Mouse (Mus musculus): ENCODE results near the gene Foxc2. TPM values are rescaled to one million over a fixed set of nuclear protein-coding genes. Genes with fewer than 3 reads are reported as not detected.

The Foxc2 gene
- polyA plus RNA-seq, 1 experiment from 2014 or later: 4.2 TPM

DNA sequence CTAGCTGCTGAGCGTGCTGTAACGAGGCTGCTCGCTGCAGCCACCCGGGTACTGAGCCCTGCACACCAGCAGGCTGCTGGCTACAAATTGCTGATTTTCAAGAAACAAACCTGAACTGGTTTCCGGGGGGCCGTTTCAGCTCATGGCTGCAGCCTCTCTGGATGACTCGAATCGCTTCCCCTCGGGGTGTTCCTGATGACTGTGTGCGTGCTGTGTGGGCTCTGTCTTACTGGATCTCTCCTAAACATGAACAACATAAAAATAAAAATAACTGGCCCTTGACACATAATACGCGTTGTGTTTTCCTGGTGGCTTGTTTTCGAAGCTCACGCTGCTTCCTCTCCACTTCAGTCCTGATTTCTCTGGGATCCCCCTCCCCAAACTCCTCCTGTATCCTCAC is 37.2 kb upstream of the Foxc2 start:
- H3K4me2 ChIP-seq (ENCODE audit: low read depth, severe bottlenecking): no peak overlapping the region
- H3K9me3 ChIP-seq (ENCODE audit: control insufficient read depth, low read length): no peaks in the 10 kb centered on the region
- peaks cover 96% of the 10 kb centered on the region for H3K27me3 ChIP-seq (ENCODE audit: control insufficient read depth, insufficient read depth, low read length)
- peaks cover 22% of the 10 kb centered on the region for H3K4me1 ChIP-seq (ENCODE audit: control insufficient read depth, insufficient read depth, low read length)
- no peak overlapping the region for H3K4me3 ChIP-seq (ENCODE audit: low read depth, low read length)
- H3K9ac ChIP-seq (ENCODE audit: low read length): no peak overlapping the region
- no peak overlapping the region for H3K27ac ChIP-seq (replicated peaks; ENCODE audit: low read depth, low read length)
- WGBS: 7% methylated on average over 14 of the region's 14 CpGs
- no peaks in the 10 kb centered on the region for H3K36me3 ChIP-seq (ENCODE audit: control insufficient read depth, insufficient read depth, low read length)
- ATAC-seq (ENCODE audit: insufficient number of reproducible peaks, low FRiP score, low TSS enrichment, low read depth) (no peak), DNase-seq (ENCODE audit: low spot score) (peak; percentile 29)

DNA sequence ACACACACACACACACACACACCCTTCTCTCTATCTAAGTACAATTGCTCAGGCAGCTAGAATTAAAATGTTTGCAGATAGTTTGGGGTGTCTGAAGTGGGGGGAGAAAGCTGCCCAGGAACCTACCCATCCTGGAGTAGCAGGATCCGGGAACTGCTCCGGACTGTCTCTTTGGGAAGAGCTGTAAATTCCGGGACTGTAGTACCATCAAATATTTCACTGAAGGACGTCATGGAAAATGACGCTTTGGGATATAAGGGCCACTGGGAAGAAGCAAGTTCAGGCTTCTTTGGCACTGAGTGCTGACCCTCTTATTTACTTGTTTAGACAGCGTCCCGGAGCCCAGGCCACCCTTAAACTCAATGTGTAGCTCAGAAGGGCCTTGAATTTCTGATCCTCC is 36.8 kb upstream of the Foxc2 start:
- Histone ChIP-seq H3K36me3 (ENCODE audit: control insufficient read depth, insufficient read depth, low read length) (no peaks in the 10 kb centered on the region), H3K9ac (ENCODE audit: low read length) (no peak overlapping the region), H3K27me3 (ENCODE audit: control insufficient read depth, insufficient read depth, low read length) (peaks cover 96% of the 10 kb centered on the region), H3K4me3 (ENCODE audit: low read depth, low read length) (no peak overlapping the region), H3K27ac (replicated peaks; ENCODE audit: low read depth, low read length) (no peak overlapping the region), H3K9me3 (ENCODE audit: control insufficient read depth, low read length) (no peaks in the 10 kb centered on the region), H3K4me1 (ENCODE audit: control insufficient read depth, insufficient read depth, low read length) (peaks cover 23% of the 10 kb centered on the region), H3K4me2 (ENCODE audit: low read depth, severe bottlenecking) (no peak overlapping the region)
- DNase-seq (ENCODE audit: low spot score): peak; percentile 39
- no peak for ATAC-seq (ENCODE audit: insufficient number of reproducible peaks, low FRiP score, low TSS enrichment, low read depth)
- WGBS: 1% methylated on average over 7 of the region's 7 CpGs

DNA sequence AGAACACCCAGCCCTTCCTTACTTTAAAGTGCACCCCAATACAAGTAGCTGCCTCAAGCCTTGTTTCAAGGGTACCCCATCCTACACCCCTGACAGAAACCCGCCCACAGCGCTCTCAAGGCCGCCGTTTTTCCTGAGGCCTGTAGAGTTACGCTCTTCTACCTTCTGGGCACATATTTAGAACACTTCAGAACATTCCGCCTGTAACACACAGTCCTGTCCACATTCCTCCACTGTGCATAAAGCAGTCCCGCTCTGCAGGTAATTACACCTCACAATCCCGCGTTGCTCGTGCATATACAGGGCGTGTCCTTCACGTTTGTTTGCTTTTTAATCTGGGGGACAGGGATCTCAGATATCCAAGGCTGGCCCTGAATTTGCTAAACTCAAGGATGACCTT is 36.0 kb upstream of the Foxc2 start:
- Histone ChIP-seq H3K4me3 (ENCODE audit: low read depth, low read length) (no peak overlapping the region), H3K9me3 (ENCODE audit: control insufficient read depth, low read length) (no peaks in the 10 kb centered on the region), H3K4me1 (ENCODE audit: control insufficient read depth, insufficient read depth, low read length) (peaks cover 22% of the 10 kb centered on the region), H3K4me2 (ENCODE audit: low read depth, severe bottlenecking) (no peak overlapping the region), H3K9ac (ENCODE audit: low read length) (no peak overlapping the region), H3K27me3 (ENCODE audit: control insufficient read depth, insufficient read depth, low read length) (peaks cover 94% of the 10 kb centered on the region), H3K36me3 (ENCODE audit: control insufficient read depth, insufficient read depth, low read length) (no peaks in the 10 kb centered on the region), H3K27ac (replicated peaks; ENCODE audit: low read depth, low read length) (no peak overlapping the region)
- DNase-seq (ENCODE audit: low spot score) (peak; percentile 57), ATAC-seq (ENCODE audit: insufficient number of reproducible peaks, low FRiP score, low TSS enrichment, low read depth) (no peak)
- WGBS: 3% methylated on average over 12 of the region's 12 CpGs

DNA sequence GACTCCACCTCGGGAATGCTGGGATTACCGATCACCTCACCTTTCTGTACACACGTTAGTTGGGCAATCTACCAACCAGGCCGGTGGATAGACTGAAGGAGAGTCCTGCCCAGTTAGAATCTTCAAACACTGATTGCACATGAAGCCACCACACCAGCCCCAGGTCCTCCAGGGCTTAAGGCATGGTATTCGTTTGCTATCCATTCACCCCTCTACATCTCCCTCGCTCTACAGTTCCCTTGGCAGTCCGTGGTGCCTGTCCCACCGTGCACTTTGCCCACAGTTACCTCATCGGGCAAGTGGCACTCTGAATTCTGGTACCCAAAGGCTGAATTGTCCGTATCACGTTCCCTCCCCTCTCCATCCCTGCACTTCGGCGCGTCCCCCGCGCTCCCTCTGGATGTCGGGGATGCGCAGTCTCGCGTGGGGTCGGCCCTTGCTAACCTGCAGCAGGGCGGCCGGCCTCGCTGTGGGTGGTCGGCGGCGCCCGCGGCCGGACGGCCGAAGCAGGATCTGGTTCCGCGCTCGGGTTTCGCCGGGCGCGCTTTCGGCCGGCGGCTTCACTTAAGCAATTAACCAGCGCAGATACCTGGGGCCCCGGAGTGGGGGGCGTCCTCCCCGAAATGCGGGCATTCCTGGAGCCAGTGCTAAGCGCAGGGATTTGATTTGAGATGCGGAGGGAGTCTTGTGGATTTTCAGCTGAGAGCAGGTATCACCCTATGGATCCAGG is 35.4 kb upstream of the Foxc2 start:
- no peak overlapping the region; the same call in 1 of the 2 replicates for H3K4me2 ChIP-seq (ENCODE audit: low read depth, severe bottlenecking)
- H3K9ac ChIP-seq (ENCODE audit: low read length): no peak overlapping the region
- H3K9me3 ChIP-seq (ENCODE audit: control insufficient read depth, low read length): no peaks in the 10 kb centered on the region
- no peaks in the 10 kb centered on the region for H3K36me3 ChIP-seq (ENCODE audit: control insufficient read depth, insufficient read depth, low read length)
- H3K27ac ChIP-seq (replicated peaks; ENCODE audit: low read depth, low read length): no peak overlapping the region
- WGBS: under 1% methylated on average over 49 of the region's 49 CpGs
- peaks cover 97% of the 10 kb centered on the region for H3K27me3 ChIP-seq (ENCODE audit: control insufficient read depth, insufficient read depth, low read length)
- H3K4me1 ChIP-seq (ENCODE audit: control insufficient read depth, insufficient read depth, low read length): peaks cover 22% of the 10 kb centered on the region
- no peak overlapping the region for H3K4me3 ChIP-seq (ENCODE audit: low read depth, low read length)
- no peak for DNase-seq (ENCODE audit: low spot score)
- no peak for ATAC-seq (ENCODE audit: insufficient number of reproducible peaks, low FRiP score, low TSS enrichment, low read depth)

DNA sequence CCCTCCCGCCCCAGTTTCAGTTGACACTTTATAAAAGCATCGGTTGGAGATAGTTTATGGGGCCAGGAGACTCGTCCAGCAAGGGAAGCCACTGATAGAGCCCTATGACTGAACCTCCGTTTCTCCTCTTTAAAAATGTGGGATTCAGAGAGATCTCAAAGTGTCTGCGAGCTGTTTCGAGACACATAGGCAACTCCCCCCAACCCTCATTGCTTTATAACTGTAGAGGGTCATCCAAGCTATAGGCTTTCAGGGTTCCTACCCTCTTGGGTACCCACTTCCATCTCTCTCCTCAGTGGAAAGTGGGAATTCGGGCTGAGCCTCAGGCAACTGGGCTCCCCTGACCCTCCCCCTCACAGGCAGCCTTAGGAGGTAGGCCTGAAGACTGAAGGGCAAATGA is 34.6 kb upstream of the Foxc2 start:
- Histone ChIP-seq H3K9me3 (ENCODE audit: control insufficient read depth, low read length) (no peaks in the 10 kb centered on the region), H3K36me3 (ENCODE audit: control insufficient read depth, insufficient read depth, low read length) (no peaks in the 10 kb centered on the region), H3K27me3 (ENCODE audit: control insufficient read depth, insufficient read depth, low read length) (peaks cover 97% of the 10 kb centered on the region), H3K27ac (replicated peaks; ENCODE audit: low read depth, low read length) (no peak overlapping the region), H3K4me3 (ENCODE audit: low read depth, low read length) (no peak overlapping the region), H3K4me1 (ENCODE audit: control insufficient read depth, insufficient read depth, low read length) (peaks cover 22% of the 10 kb centered on the region), H3K9ac (ENCODE audit: low read length) (no peak overlapping the region), H3K4me2 (ENCODE audit: low read depth, severe bottlenecking) (no peak overlapping the region)
- ATAC-seq (ENCODE audit: insufficient number of reproducible peaks, low FRiP score, low TSS enrichment, low read depth): no peak
- WGBS: 2% methylated on average over 7 of the region's 7 CpGs
- peak; percentile 37 for DNase-seq (ENCODE audit: low spot score)

DNA sequence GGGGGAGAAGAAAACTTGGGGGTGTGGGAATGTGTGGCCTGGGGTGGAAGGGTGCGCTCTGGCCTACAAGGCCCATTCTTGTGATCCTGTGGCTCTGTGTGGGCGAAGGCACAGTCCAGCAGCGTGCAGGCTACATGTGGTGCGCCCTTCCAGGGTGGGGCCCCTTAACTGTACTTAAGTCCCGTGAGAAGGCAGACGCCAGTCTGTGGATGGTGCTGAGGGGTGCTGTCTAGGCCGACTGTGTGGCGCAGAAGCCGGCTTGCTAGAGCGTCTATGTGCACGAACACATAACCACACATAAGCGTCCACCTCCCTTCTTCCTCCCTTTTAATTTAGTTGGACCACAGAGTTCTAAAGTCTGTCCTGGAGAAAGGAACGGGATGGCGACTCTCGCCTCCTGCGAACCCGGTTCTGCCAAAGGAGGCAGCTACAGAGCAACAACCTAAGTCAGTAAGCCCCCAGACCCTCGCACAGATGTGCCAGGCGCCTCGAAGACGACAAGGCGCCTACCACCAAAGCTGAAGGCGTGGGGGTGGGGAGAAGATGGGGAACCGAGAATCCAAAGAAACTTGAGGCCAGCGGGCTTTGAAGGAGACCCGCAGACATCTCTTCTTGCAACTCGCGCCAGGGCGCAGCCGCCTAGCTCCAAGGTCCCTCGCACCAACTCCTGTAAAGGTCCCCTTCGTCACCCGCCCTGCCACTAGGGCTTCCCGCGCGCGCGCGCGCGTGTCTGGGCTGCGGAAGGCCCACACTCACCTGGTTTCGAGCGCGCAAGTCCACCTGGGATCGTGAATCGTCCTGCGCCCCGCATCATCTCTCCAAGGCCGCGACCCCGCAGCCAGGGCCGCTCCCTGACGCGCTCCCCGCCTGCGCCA is 33.5 kb upstream of the Foxc2 start:
- H3K4me1 ChIP-seq (ENCODE audit: control insufficient read depth, insufficient read depth, low read length): peaks cover 22% of the 10 kb centered on the region
- WGBS: under 1% methylated on average over 57 of the region's 57 CpGs
- H3K27ac ChIP-seq (replicated peaks; ENCODE audit: low read depth, low read length): no peak overlapping the region
- no peak for ATAC-seq (ENCODE audit: insufficient number of reproducible peaks, low FRiP score, low TSS enrichment, low read depth)
- H3K4me3 ChIP-seq (ENCODE audit: low read depth, low read length): peak overlapping the region; percentile 41
- H3K9me3 ChIP-seq (ENCODE audit: control insufficient read depth, low read length): no peaks in the 10 kb centered on the region
- H3K36me3 ChIP-seq (ENCODE audit: control insufficient read depth, insufficient read depth, low read length): no peaks in the 10 kb centered on the region
- peak; percentile 72 for DNase-seq (ENCODE audit: low spot score)
- H3K4me2 ChIP-seq (ENCODE audit: low read depth, severe bottlenecking): peak overlapping the region; percentile 92
- peaks cover 97% of the 10 kb centered on the region for H3K27me3 ChIP-seq (ENCODE audit: control insufficient read depth, insufficient read depth, low read length)
- no peak overlapping the region for H3K9ac ChIP-seq (ENCODE audit: low read length)

DNA sequence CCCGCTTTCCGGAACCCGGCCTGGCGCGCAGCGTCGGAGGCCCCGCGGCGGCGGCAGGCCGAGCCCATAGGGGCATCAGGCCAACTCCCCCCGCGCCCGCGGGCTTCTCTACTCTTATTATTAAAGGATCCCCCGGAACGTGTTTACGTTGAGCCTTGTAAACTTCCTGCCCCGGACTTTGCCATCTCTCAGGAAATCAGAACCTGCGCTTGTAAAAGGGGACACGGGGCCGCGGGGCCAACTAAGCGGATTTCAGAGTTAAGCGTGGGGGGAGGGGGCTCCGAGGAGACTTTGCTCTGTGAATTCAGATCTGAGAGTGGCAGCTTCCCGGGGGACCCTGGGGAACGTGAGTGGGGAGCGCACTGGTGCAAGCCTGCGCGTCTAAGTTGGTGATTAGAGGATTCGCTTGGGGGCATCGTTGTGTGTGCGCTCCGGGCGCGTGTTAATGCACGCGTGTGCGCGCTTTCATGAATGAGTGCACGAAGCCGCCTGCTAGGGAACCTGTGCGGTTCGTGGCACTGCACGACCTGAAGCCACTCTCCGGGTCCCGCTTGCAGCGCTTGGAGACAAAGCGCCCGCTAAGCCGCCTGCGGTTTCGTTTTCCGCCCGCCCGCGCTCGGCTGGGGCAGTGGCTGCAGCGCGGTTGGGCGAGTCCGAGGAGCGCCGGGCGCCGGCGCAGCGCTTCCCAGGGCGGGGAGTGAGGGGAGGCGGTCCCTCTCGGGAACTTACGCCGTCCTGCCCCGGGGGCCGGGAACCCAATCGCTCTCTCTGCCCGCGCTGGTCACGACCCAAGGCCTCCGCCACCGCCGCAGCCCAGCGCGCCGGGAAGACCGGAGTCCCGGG is 32.7 kb upstream of the Foxc2 start:
- Histone ChIP-seq H3K36me3 (ENCODE audit: control insufficient read depth, insufficient read depth, low read length) (no peaks in the 10 kb centered on the region), H3K4me1 (ENCODE audit: control insufficient read depth, insufficient read depth, low read length) (peaks cover 22% of the 10 kb centered on the region), H3K9ac (ENCODE audit: low read length) (peak overlapping the region; percentile 35), H3K27ac (replicated peaks; ENCODE audit: low read depth, low read length) (no peak overlapping the region), H3K4me2 (ENCODE audit: low read depth, severe bottlenecking) (peak overlapping the region; percentile 92), H3K27me3 (ENCODE audit: control insufficient read depth, insufficient read depth, low read length) (peaks cover 95% of the 10 kb centered on the region), H3K9me3 (ENCODE audit: control insufficient read depth, low read length) (no peaks in the 10 kb centered on the region), H3K4me3 (ENCODE audit: low read depth, low read length) (peak overlapping the region; percentile 41)
- WGBS: under 1% methylated on average over 89 of the region's 89 CpGs
- ATAC-seq (ENCODE audit: insufficient number of reproducible peaks, low FRiP score, low TSS enrichment, low read depth) (peak; percentile 48), DNase-seq (ENCODE audit: low spot score) (peak; percentile 81)

DNA sequence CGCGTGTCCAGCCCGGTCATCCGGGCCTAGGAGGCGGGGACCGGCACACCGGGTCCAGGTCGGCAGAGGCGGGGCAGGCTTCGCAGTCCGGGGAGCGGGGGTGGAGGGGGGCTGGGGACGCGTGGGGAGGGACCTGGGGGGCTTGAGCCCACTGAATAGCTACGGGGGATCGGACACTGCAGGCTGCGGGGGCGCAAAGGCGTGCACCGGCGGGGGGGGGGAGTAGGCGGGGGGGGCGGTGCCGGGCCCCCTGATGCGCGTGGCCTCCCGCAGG is 32.1 kb upstream of the Foxc2 start:
- Histone ChIP-seq H3K9ac (ENCODE audit: low read length) (no peak overlapping the region), H3K36me3 (ENCODE audit: control insufficient read depth, insufficient read depth, low read length) (no peaks in the 10 kb centered on the region), H3K27me3 (ENCODE audit: control insufficient read depth, insufficient read depth, low read length) (peaks cover 96% of the 10 kb centered on the region), H3K4me2 (ENCODE audit: low read depth, severe bottlenecking) (peak overlapping the region; percentile 92), H3K9me3 (ENCODE audit: control insufficient read depth, low read length) (no peaks in the 10 kb centered on the region), H3K27ac (replicated peaks; ENCODE audit: low read depth, low read length) (no peak overlapping the region), H3K4me3 (ENCODE audit: low read depth, low read length) (peak overlapping the region; percentile 41), H3K4me1 (ENCODE audit: control insufficient read depth, insufficient read depth, low read length) (peaks cover 22% of the 10 kb centered on the region)
- DNase-seq (ENCODE audit: low spot score) (no peak), ATAC-seq (ENCODE audit: insufficient number of reproducible peaks, low FRiP score, low TSS enrichment, low read depth) (peak; percentile 42)
- 0% methylated on average over 17 of the region's 27 CpGs for WGBS

Data from limb, embryonic 11.5 days (tissue).